Mouse (Mus musculus): ENCODE results near the gene Clcn2. TPM values are rescaled to one million over a fixed set of nuclear protein-coding genes. Genes with fewer than 3 reads are reported as not detected.

Clcn2 gene
- 72.9 and 102 TPM in 2 replicates for polyA plus RNA-seq (2012; rRNA removed)
- 17.1 and 21.6 TPM in 2 replicates for polyA plus RNA-seq (2014; fragmentation: Nextera tagmentation; extraction: Ambion mirVana)

DNA sequence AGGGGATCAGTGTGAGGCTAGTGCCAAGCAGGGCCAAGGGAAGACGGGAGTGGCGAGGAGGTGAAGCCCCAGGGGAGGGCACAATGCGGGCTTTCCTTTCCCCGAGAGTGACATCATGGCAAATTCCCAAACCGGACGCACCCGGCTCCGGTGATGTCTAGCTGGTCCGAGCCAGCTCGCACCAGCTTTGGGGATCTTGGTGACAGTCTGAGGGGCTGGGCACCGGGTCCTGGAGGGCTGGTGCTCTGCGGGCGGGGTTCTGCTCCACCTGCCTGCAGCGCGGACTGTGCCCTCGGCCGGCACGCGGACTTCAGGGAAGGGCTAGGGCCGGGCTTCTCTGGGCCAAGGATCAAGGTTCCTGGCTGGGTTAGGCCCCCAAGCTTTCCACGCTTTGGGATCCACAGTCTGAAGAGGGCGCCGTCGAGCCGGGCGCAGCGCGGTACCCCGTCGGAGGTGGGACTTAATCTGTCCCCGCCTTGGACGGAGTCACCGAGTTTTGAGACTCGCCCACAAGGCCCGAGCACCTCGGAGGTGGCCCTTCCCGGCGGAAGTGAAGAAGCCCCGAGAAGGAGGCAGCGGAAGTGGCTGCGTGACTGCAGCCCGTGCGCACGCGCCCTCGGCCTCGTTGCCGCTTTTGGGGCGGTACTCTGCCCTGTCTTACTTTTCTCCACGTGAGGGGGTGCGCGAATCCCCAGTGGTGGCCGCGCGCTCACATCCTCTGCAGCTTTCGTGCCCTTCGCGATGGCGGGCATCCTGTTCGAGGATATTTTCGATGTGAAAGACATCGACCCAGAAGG is at the start of gene Clcn2, which contains the start of gene Polr2h:
Gene Clcn2 (minus strand): TSS at position 566 of the 797 bp plus-strand sequence.
Gene Polr2h (plus strand): TSS at position 485 of the 797 bp plus-strand sequence.
- peak within 1 kb of the TSS; percentile 91 for H3K4me2 ChIP-seq (replicated peaks; ENCODE audit: low read depth, low read length, severe bottlenecking)
- peak; percentile 83 for ATAC-seq (ENCODE audit: low FRiP score, low read depth)
- peak within 1 kb of the TSS; percentile 72 for H3K9ac ChIP-seq (ENCODE audit: low read depth, low read length, severe bottlenecking)
- H3K4me3 ChIP-seq (replicated peaks; ENCODE audit: low read length): peak within 1 kb of the TSS; percentile 72
- DNase-seq (ENCODE audit: low spot score): peak; percentile 96
- no peaks in the 10 kb centered on the region for H3K27me3 ChIP-seq (ENCODE audit: control insufficient read depth, insufficient read depth, low read length)
- under 1% methylated on average over 61 of the region's 62 CpGs for WGBS
- peak within 1 kb of the TSS; percentile 94 for H3K27ac ChIP-seq (replicated peaks; ENCODE audit: low read depth, low read length)
- H3K9me3 ChIP-seq (ENCODE audit: control insufficient read depth, low read length): no peaks in the 10 kb centered on the region
- peaks cover 20% of the 10 kb centered on the region for H3K4me1 ChIP-seq (ENCODE audit: control insufficient read depth, insufficient read depth, low read length)
- peak; percentile 64; the same call in 1 of the 2 replicates for TF ChIP-seq POLR2A (IDR thresholded peaks at IDR 0.05; ENCODE audit: borderline replicate concordance, extremely low read depth, insufficient read depth, insufficient read length)
- peaks cover 30% of the 10 kb centered on the region for H3K36me3 ChIP-seq (ENCODE audit: control insufficient read depth, insufficient read depth, low read length)

DNA sequence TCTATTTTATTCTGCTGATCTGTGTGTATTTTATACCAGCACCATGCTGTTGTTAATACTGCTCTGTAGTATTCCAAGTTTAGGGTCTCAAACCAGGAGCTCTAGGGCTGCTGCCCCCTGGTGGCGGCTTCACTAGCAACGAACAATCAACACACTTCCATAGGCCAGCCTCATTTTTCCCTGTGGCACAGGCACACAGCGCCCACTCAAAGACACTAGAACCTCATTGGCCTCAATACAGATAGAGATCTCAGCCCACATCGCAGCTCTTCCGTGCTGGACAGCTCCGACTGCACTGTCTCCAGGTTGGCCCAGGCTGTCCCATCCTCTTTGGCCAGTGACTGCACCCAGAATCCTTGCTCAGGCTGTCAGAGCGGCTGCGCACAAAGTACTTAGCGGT is 47.7 kb upstream of the Clcn2 start:
- TF ChIP-seq POLR2A (IDR thresholded peaks at IDR 0.05; ENCODE audit: borderline replicate concordance, extremely low read depth, insufficient read depth, insufficient read length): no peak
- Histone ChIP-seq H3K9ac (ENCODE audit: low read depth, low read length, severe bottlenecking) (no peak overlapping the region), H3K36me3 (ENCODE audit: control insufficient read depth, insufficient read depth, low read length) (no peaks in the 10 kb centered on the region), H3K4me3 (replicated peaks; ENCODE audit: low read length) (no peak overlapping the region), H3K27ac (replicated peaks; ENCODE audit: low read depth, low read length) (no peak overlapping the region), H3K4me1 (ENCODE audit: control insufficient read depth, insufficient read depth, low read length) (no peaks in the 10 kb centered on the region), H3K9me3 (ENCODE audit: control insufficient read depth, low read length) (no peaks in the 10 kb centered on the region), H3K4me2 (replicated peaks; ENCODE audit: low read depth, low read length, severe bottlenecking) (no peak overlapping the region), H3K27me3 (ENCODE audit: control insufficient read depth, insufficient read depth, low read length) (no peaks in the 10 kb centered on the region)
- 43% methylated on average over 9 of the region's 9 CpGs for WGBS
- DNase-seq (ENCODE audit: low spot score): peak; percentile 30
- ATAC-seq (ENCODE audit: low FRiP score, low read depth): no peak

DNA sequence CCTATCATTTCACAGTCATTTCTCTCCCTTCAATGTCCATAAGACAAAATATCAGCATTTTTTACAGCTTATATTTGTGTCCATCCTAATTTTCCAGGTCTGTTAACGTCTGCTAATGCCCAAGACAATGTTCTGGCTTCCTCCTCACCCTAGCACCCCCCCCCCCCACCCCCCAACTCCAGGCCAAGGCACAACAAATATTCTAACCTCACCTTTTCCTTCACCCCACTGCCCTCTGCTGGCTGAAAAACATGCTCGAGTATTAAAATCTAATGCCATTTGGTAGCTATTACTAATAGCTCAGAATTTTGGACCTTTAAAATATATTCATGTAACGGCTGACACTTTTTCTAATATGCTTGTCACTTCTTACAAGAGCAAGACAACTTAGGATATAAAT is 44.1 kb upstream of the Clcn2 start:
- peak; percentile 24 for DNase-seq (ENCODE audit: low spot score)
- Histone ChIP-seq H3K36me3 (ENCODE audit: control insufficient read depth, insufficient read depth, low read length) (no peaks in the 10 kb centered on the region), H3K9me3 (ENCODE audit: control insufficient read depth, low read length) (no peaks in the 10 kb centered on the region), H3K9ac (ENCODE audit: low read depth, low read length, severe bottlenecking) (no peak overlapping the region), H3K4me3 (replicated peaks; ENCODE audit: low read length) (no peak overlapping the region), H3K4me2 (replicated peaks; ENCODE audit: low read depth, low read length, severe bottlenecking) (no peak overlapping the region), H3K27ac (replicated peaks; ENCODE audit: low read depth, low read length) (no peak overlapping the region), H3K27me3 (ENCODE audit: control insufficient read depth, insufficient read depth, low read length) (no peaks in the 10 kb centered on the region), H3K4me1 (ENCODE audit: control insufficient read depth, insufficient read depth, low read length) (no peaks in the 10 kb centered on the region)
- 7% methylated on average over 3 of the region's 3 CpGs for WGBS
- no peak for ATAC-seq (ENCODE audit: low FRiP score, low read depth)
- no peak for TF ChIP-seq POLR2A (IDR thresholded peaks at IDR 0.05; ENCODE audit: borderline replicate concordance, extremely low read depth, insufficient read depth, insufficient read length)

DNA sequence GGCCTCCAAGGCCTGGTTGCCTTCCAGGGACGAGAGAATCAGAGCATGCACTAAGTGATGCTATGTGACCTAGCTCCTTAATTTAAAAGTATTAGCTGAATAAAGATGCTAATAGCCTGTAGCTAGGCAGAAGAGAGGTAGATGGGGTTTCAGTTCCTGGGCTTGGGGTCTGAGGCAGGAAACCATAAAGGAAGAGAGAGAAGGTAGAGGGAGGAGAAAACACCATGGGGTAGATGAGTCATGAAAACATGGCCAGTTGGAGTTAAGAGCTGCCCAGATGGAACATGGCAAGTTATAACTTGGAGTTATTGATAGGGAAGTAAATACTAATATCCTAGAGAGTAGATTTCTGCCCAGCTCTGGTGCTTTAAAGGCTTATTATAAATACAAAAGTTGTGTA is 39.8 kb upstream of the Clcn2 start:
- 66% methylated on average over 1 of the region's 1 CpGs for WGBS
- H3K9ac ChIP-seq (ENCODE audit: low read depth, low read length, severe bottlenecking): no peak overlapping the region
- no peak overlapping the region for H3K27ac ChIP-seq (replicated peaks; ENCODE audit: low read depth, low read length)
- H3K4me3 ChIP-seq (replicated peaks; ENCODE audit: low read length): no peak overlapping the region
- DNase-seq (ENCODE audit: low spot score) (no peak), ATAC-seq (ENCODE audit: low FRiP score, low read depth) (no peak)
- no peak overlapping the region for H3K4me2 ChIP-seq (replicated peaks; ENCODE audit: low read depth, low read length, severe bottlenecking)
- H3K36me3 ChIP-seq (ENCODE audit: control insufficient read depth, insufficient read depth, low read length): no peaks in the 10 kb centered on the region
- H3K4me1 ChIP-seq (ENCODE audit: control insufficient read depth, insufficient read depth, low read length): no peaks in the 10 kb centered on the region
- no peak for TF ChIP-seq POLR2A (IDR thresholded peaks at IDR 0.05; ENCODE audit: borderline replicate concordance, extremely low read depth, insufficient read depth, insufficient read length)
- no peaks in the 10 kb centered on the region for H3K9me3 ChIP-seq (ENCODE audit: control insufficient read depth, low read length)
- no peaks in the 10 kb centered on the region for H3K27me3 ChIP-seq (ENCODE audit: control insufficient read depth, insufficient read depth, low read length)

DNA sequence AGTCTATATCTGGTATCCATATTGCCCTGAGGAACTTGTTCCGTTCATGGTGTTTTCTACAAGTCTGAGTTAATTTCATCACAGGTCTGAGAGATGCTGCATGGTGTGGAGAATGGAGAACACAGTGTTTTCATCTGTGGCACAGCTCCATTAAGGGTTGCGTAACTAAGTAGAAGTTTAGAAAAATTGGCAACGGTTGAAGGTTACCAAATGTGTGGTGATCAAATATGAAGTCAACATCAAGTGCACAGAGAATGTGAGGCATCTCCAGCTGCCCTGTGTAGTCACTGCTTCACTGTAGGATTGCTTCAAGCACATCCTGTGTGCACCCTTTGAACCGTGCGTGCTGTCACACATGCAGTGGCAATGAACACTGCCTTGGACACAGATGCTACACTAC is 38.5 kb upstream of the Clcn2 start:
- H3K36me3 ChIP-seq (ENCODE audit: control insufficient read depth, insufficient read depth, low read length): no peaks in the 10 kb centered on the region
- no peak for TF ChIP-seq POLR2A (IDR thresholded peaks at IDR 0.05; ENCODE audit: borderline replicate concordance, extremely low read depth, insufficient read depth, insufficient read length)
- WGBS: 89% methylated on average over 5 of the region's 5 CpGs
- no peak overlapping the region for H3K4me3 ChIP-seq (replicated peaks; ENCODE audit: low read length)
- H3K4me2 ChIP-seq (replicated peaks; ENCODE audit: low read depth, low read length, severe bottlenecking): no peak overlapping the region
- no peaks in the 10 kb centered on the region for H3K4me1 ChIP-seq (ENCODE audit: control insufficient read depth, insufficient read depth, low read length)
- no peaks in the 10 kb centered on the region for H3K27me3 ChIP-seq (ENCODE audit: control insufficient read depth, insufficient read depth, low read length)
- ATAC-seq (ENCODE audit: low FRiP score, low read depth) (no peak), DNase-seq (ENCODE audit: low spot score) (no peak)
- no peaks in the 10 kb centered on the region for H3K9me3 ChIP-seq (ENCODE audit: control insufficient read depth, low read length)
- H3K9ac ChIP-seq (ENCODE audit: low read depth, low read length, severe bottlenecking): no peak overlapping the region
- no peak overlapping the region for H3K27ac ChIP-seq (replicated peaks; ENCODE audit: low read depth, low read length)

All from limb, embryonic 14.5 days (tissue).